Mouse (Mus musculus): ENCODE measurements around the gene Znrf3.

- TF ChIP-seq CTCF (IDR thresholded peaks at IDR 0.05; ENCODE audit: low read depth, low read length) (no peak), TAL1 (conservative IDR thresholded peaks at IDR 0.05; ENCODE audit: low read depth, low read length) (no peak), GATA2 (IDR thresholded peaks at IDR 0.05; ENCODE audit: borderline replicate concordance, low read depth, low read length) (no peak), GATA1 (IDR thresholded peaks at IDR 0.05; ENCODE audit: borderline replicate concordance, low read length) (no peak)
Measured at GRCm38 (mm10) chr11:5252727-5253126, 191.9 kb downstream of the Znrf3 start.

All from G1E (cell line).